Mouse (Mus musculus): ENCODE data around the gene March10. TPM values are rescaled to one million over a fixed set of nuclear protein-coding genes. Genes with fewer than 3 reads are reported as not detected.

March10 gene
- polyA plus RNA-seq, 1 experiment from 2014 or later = 0.35 TPM

DNA sequence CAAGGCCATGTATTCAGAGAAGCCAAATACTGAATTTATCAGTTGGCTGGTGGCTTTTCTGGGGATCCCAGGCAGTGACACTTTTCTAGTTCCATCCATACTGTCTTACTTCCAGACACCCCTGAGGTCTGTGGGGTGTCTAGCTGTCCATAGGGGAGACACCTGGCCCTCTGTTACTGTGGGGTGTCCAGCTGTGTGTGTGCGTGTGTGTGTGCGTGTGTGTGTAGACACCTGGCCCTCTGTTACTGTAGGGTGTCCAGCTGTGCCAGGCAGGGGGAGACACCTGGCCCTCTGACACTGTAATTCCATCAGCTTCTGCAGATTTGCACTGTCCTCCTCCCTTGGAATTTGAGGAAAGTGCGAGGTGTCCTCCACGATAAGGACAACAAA lies 102.6 kb downstream of the March10 start:
- H3K4me3 ChIP-seq (replicated peaks; ENCODE audit: low read length) = no peak overlapping the region
- no peak overlapping the region for H3K4me2 ChIP-seq (ENCODE audit: low read length)
- H3K27ac ChIP-seq (ENCODE audit: low read length) = no peak overlapping the region
- no peaks in the 10 kb centered on the region for H3K36me3 ChIP-seq (ENCODE audit: control insufficient read depth, insufficient read depth)
- ATAC-seq = no peak
- 89% methylated on average over 4 of the region's 4 CpGs for WGBS
- H3K9ac ChIP-seq (replicated peaks; ENCODE audit: low read depth, low read length) = no peak overlapping the region
- no peaks in the 10 kb centered on the region for H3K27me3 ChIP-seq (replicated peaks; ENCODE audit: control insufficient read depth, insufficient read depth, low read length)
- H3K9me3 ChIP-seq (ENCODE audit: control insufficient read depth, low read length) = no peaks in the 10 kb centered on the region
- peaks cover 8% of the 10 kb centered on the region for H3K4me1 ChIP-seq (replicated peaks; ENCODE audit: control insufficient read depth, insufficient read depth, low read length)

DNA sequence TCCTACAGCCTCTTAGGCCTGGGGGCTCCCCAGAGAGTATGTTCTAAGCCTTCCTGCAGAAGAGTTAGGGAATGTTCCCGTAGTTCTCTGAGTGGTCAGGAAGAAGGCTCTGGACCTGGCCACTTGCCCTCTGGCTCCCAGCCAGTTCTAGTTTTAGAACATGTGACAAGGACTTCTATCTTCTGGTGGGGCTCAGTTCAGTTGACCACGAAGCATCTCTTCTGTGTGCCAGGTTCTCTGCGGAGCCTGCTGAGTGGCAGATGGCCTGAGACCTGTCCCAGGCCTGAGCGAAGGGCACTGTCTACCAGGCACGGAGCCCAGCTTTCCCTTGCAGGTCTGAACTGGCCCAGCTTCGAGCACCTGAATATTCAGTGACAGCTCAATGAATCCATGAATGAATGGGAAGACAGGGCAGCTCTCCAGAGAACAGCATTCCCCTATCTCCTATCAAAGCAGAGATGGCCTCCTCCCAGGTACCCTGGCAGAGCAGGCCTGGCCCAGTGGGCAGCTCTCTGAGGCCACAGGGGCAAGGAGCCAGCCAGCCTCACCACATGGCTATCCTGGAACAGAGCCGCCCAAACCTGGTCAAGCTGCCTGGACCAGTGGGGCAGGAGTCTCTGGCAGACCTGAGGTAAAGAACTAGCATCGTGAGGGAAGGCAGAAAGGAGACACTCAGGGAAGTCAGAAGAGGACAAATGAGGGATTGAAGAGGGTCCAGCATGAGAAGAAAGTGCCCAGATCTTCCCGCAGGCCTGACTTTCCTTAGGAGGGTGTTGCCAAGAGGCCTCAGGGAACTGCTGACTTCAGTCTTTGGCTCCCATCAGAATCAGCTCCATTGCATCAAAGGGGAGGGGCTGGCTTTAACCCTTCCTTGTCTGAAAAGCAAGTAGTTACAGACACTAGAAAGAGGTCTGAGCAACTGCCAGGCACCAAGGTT lies 103.3 kb downstream of the March10 start:
- Histone ChIP-seq H3K36me3 (ENCODE audit: control insufficient read depth, insufficient read depth) (no peaks in the 10 kb centered on the region), H3K27me3 (replicated peaks; ENCODE audit: control insufficient read depth, insufficient read depth, low read length) (no peaks in the 10 kb centered on the region), H3K4me3 (replicated peaks; ENCODE audit: low read length) (no peak overlapping the region), H3K4me1 (replicated peaks; ENCODE audit: control insufficient read depth, insufficient read depth, low read length) (peaks cover 8% of the 10 kb centered on the region), H3K4me2 (ENCODE audit: low read length) (no peak overlapping the region), H3K9me3 (ENCODE audit: control insufficient read depth, low read length) (no peaks in the 10 kb centered on the region), H3K27ac (ENCODE audit: low read length) (no peak overlapping the region), H3K9ac (replicated peaks; ENCODE audit: low read depth, low read length) (no peak overlapping the region)
- 52% methylated on average over 9 of the region's 9 CpGs for WGBS
- no peak for ATAC-seq

DNA sequence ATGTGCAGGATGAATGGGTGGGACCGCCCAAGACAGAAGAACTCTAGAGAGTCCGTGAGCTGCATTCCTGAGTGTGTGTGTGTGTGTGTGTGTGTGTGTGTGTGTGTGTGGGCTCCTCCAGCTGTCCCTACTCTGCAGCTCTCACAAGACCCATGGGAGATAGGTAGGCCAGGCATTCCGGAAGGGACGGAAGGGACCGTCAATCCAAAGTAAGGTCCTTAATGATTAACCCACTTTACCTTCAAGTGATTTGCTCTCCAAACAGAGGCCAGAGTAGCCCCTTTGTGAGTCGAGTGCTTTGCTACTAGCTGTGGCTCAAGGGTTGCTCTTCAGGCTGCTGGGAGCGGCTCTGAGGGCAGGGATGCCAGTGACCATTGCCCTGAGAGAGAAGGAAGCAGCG lies 104.4 kb downstream of the March10 start:
- Histone ChIP-seq H3K36me3 (ENCODE audit: control insufficient read depth, insufficient read depth) (no peaks in the 10 kb centered on the region), H3K4me3 (replicated peaks; ENCODE audit: low read length) (no peak overlapping the region), H3K27ac (ENCODE audit: low read length) (no peak overlapping the region), H3K9ac (replicated peaks; ENCODE audit: low read depth, low read length) (no peak overlapping the region), H3K27me3 (replicated peaks; ENCODE audit: control insufficient read depth, insufficient read depth, low read length) (no peaks in the 10 kb centered on the region), H3K9me3 (ENCODE audit: control insufficient read depth, low read length) (no peaks in the 10 kb centered on the region), H3K4me1 (replicated peaks; ENCODE audit: control insufficient read depth, insufficient read depth, low read length) (peaks cover 8% of the 10 kb centered on the region), H3K4me2 (ENCODE audit: low read length) (no peak overlapping the region)
- WGBS = 80% methylated on average over 8 of the region's 8 CpGs
- ATAC-seq = no peak

DNA sequence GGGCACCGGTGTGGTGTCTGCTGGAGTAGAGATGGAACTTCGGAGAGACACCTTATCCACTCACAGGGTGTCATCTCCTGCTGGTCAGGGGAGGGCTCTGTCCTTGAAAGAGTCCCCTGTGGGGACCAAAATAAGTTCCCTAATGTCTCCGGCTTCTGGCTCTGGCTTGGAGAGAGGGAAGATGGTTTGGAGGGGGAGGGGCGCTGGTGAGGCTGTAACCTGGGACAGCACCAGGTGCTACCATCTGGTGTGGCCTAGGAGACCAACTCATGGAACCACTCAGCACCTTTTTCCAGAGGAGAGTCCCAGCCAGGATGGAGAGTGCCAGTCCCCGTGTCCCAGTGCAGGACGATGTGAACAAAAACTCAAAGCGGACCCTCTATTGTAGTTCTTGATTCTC lies 105.9 kb downstream of the March10 start:
- Histone ChIP-seq H3K4me3 (replicated peaks; ENCODE audit: low read length) (no peak overlapping the region), H3K27ac (ENCODE audit: low read length) (no peak overlapping the region), H3K4me1 (replicated peaks; ENCODE audit: control insufficient read depth, insufficient read depth, low read length) (peaks cover 8% of the 10 kb centered on the region), H3K36me3 (ENCODE audit: control insufficient read depth, insufficient read depth) (no peaks in the 10 kb centered on the region), H3K9ac (replicated peaks; ENCODE audit: low read depth, low read length) (no peak overlapping the region), H3K9me3 (ENCODE audit: control insufficient read depth, low read length) (no peaks in the 10 kb centered on the region), H3K4me2 (ENCODE audit: low read length) (no peak overlapping the region), H3K27me3 (replicated peaks; ENCODE audit: control insufficient read depth, insufficient read depth, low read length) (no peaks in the 10 kb centered on the region)
- ATAC-seq = no peak
- WGBS = 91% methylated on average over 7 of the region's 7 CpGs

DNA sequence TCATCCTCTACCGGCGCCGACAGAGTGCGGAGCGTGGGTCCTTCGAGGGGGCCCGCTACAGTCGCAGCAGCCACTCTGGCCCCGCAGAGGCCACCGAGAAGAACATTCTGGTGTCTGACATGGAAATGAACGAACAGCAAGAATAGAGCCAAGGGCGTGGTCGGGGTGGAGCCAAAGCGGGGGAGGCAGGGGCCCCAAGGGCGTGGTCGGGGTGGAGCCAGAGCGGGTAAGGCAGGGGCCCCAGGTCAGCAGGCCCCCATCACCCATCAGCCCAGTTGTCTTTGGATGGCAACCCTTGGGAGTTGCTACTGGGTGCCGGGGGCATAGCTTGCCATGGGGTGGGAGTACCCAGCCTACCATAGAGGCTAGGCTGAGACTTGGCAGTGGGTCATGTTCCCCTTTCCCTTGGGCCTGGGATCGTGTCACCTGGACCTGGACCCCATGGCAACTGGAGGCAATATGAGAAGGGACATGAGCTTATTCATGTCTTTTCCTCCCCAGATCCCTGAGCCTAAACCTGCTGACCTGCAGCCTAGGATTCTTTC lies 106.7 kb downstream of the March10 start:
- no peak overlapping the region for H3K27ac ChIP-seq (ENCODE audit: low read length)
- no peak overlapping the region for H3K9ac ChIP-seq (replicated peaks; ENCODE audit: low read depth, low read length)
- no peaks in the 10 kb centered on the region for H3K9me3 ChIP-seq (ENCODE audit: control insufficient read depth, low read length)
- H3K36me3 ChIP-seq (ENCODE audit: control insufficient read depth, insufficient read depth) = no peaks in the 10 kb centered on the region
- H3K27me3 ChIP-seq (replicated peaks; ENCODE audit: control insufficient read depth, insufficient read depth, low read length) = no peaks in the 10 kb centered on the region
- ATAC-seq = no peak
- peaks cover 8% of the 10 kb centered on the region for H3K4me1 ChIP-seq (replicated peaks; ENCODE audit: control insufficient read depth, insufficient read depth, low read length)
- H3K4me3 ChIP-seq (replicated peaks; ENCODE audit: low read length) = no peak overlapping the region
- no peak overlapping the region for H3K4me2 ChIP-seq (ENCODE audit: low read length)
- WGBS = 96% methylated on average over 19 of the region's 19 CpGs

DNA sequence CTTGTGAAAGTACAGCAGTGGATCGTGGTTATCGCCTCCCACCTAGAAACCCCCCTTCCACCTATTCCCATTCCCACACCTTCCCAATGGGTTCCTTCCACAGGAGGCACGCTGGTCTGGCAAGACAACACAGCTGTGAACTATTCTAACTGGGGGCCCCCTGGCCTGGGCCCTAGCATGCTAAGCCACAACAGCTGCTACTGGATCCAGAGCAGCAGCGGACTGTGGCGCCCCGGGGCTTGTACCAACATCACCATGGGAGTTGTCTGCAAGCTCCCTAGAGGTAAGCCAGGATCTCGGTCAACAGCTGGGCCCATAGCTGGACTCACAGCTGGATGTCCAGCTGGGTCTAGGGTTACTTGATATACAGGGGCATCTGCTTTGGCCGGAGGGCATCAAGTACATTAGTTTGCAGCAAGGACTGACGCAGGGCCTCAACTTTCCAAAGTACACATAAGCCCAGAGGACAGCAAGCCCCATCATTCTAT lies 108.0 kb downstream of the March10 start:
- Histone ChIP-seq H3K27ac (ENCODE audit: low read length) (no peak overlapping the region), H3K9me3 (ENCODE audit: control insufficient read depth, low read length) (no peaks in the 10 kb centered on the region), H3K4me1 (replicated peaks; ENCODE audit: control insufficient read depth, insufficient read depth, low read length) (peaks cover 8% of the 10 kb centered on the region), H3K4me2 (ENCODE audit: low read length) (no peak overlapping the region), H3K27me3 (replicated peaks; ENCODE audit: control insufficient read depth, insufficient read depth, low read length) (no peaks in the 10 kb centered on the region), H3K36me3 (ENCODE audit: control insufficient read depth, insufficient read depth) (no peaks in the 10 kb centered on the region), H3K4me3 (replicated peaks; ENCODE audit: low read length) (no peak overlapping the region), H3K9ac (replicated peaks; ENCODE audit: low read depth, low read length) (no peak overlapping the region)
- 92% methylated on average over 9 of the region's 9 CpGs for WGBS
- no peak for ATAC-seq

DNA sequence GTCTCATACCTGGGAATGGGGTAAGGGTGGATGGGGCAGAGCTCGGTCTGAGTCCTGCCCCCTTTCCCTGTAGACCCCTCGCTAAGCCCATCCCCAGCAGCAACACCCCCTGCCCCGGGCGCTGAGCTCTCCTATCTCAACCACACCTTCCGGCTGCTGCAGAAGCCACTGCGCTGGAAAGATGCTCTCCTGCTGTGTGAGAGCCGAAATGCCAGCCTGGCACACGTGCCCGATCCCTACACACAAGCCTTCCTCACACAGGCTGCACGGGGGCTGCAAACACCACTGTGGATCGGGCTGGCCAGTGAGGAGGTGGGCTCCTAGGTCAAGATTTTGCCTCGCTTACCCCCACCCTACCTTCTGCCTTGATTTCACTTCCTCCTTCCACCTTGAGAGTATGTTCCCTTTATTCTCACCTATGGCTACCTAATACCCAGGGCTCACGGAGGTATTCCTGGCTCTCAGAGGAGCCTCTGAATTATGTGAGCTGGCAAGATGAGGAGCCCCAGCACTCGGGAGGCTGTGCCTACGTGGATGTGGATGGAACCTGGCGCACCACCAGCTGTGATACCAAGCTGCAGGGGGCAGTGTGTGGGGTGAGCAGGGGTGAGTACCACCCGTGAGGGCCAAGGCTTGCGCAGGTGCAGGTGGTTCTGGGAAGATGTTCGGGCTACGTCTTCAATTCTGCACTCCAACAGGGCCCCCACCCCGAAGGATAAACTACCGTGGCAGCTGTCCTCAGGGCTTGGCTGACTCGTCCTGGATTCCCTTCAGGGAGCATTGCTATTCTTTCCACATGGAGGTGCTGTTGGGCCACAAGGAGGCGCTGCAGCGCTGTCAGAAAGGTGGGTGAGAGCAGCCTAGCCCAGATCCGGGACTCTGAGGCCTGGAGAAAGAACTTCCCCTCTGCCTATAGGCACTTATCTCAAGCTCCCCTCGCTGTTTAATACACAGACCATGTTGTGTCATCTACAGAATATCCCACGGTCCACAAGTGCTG lies 109.1 kb downstream of the March10 start:
- H3K9ac ChIP-seq (replicated peaks; ENCODE audit: low read depth, low read length) = no peak overlapping the region
- H3K4me2 ChIP-seq (ENCODE audit: low read length) = no peak overlapping the region
- H3K9me3 ChIP-seq (ENCODE audit: control insufficient read depth, low read length) = no peaks in the 10 kb centered on the region
- no peaks in the 10 kb centered on the region for H3K4me1 ChIP-seq (replicated peaks; ENCODE audit: control insufficient read depth, insufficient read depth, low read length)
- 62% methylated on average over 28 of the region's 28 CpGs for WGBS
- no peak overlapping the region for H3K27ac ChIP-seq (ENCODE audit: low read length)
- no peaks in the 10 kb centered on the region for H3K36me3 ChIP-seq (ENCODE audit: control insufficient read depth, insufficient read depth)
- no peaks in the 10 kb centered on the region for H3K27me3 ChIP-seq (replicated peaks; ENCODE audit: control insufficient read depth, insufficient read depth, low read length)
- no peak overlapping the region for H3K4me3 ChIP-seq (replicated peaks; ENCODE audit: low read length)
- ATAC-seq = peak; percentile 88

DNA sequence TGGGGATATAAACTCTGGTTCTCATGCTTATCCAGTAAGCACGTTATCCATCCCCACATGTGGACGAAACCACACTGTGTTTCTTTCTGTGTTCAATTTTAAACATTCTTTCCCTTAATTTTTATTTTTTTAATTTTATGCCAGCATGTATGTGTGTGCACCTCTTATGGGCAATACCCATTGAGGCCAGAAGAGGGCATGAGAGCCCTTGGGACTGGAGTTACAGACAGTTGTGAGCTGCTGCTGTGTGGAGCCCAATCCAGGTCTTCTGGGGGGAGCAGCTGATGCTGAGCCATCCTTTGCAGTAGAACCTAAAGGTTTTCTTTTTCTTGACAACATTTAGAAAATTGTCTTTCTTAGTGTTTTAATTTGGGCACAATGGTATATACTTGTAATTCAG lies 111.3 kb downstream of the March10 start:
- Histone ChIP-seq H3K4me3 (replicated peaks; ENCODE audit: low read length) (no peak overlapping the region), H3K9ac (replicated peaks; ENCODE audit: low read depth, low read length) (no peak overlapping the region), H3K27me3 (replicated peaks; ENCODE audit: control insufficient read depth, insufficient read depth, low read length) (no peaks in the 10 kb centered on the region), H3K4me2 (ENCODE audit: low read length) (no peak overlapping the region), H3K27ac (ENCODE audit: low read length) (no peak overlapping the region), H3K36me3 (ENCODE audit: control insufficient read depth, insufficient read depth) (no peaks in the 10 kb centered on the region), H3K9me3 (ENCODE audit: control insufficient read depth, low read length) (no peaks in the 10 kb centered on the region), H3K4me1 (replicated peaks; ENCODE audit: control insufficient read depth, insufficient read depth, low read length) (no peaks in the 10 kb centered on the region)
- no peak for ATAC-seq
- 74% methylated on average over 2 of the region's 2 CpGs for WGBS
